Mouse (Mus musculus) left cerebral cortex, adult 18-20 months (tissue): ENCODE results near the gene Ccdc115. TPM values are rescaled to one million over a fixed set of nuclear protein-coding genes. Genes with fewer than 3 reads are reported as not detected.

ENCODE experiments used
- DNase-seq, 2 experiments: peaks; one replicate each; pipeline ENCODE4 v3.0.0; 2021 to 2022; ENCODE audit warnings: low spot score in 2 of 2, mixed read lengths in 1 of 2
- long read RNA-seq, 2 experiments: library from polyadenylated mRNA; stranded (forward); transcript quantifications; one replicate each; pipeline ENCODE4 v2.0.0; 2021
- total RNA-seq, 2 experiments: library from RNA; stranded (reverse); gene quantifications; 2 replicates each; pipeline ENCODE4 v1.2.3; 2021

Ccdc115 gene
- 10 to 100 TPM; 12.9 to 15.9 TPM for total RNA-seq
- long read RNA-seq, experiment 1, transcript Ccdc115-201 (5 exons, 1,705 nt), result major isoform, 28 of 32 reads
- long read RNA-seq, experiment 1, partial matches to known transcripts, result 4 of 32 reads
- long read RNA-seq, experiment 1, other reads (novel, unspliced or antisense), result 0 of 32 reads
- long read RNA-seq, experiment 2, transcript Ccdc115-201 (5 exons, 1,705 nt), result major isoform, 24 of 25 reads
- long read RNA-seq, experiment 2, partial matches to known transcripts, result 1 of 25 reads
- long read RNA-seq, experiment 2, other reads (novel, unspliced or antisense), result 0 of 25 reads

GRCm38 (mm10) chr1:34439215-34439960, at the start of gene Ccdc115, which contains the start of gene Imp4:
Ccdc115 (minus strand) TSS chr1:34439672.
Imp4 (plus strand) TSS chr1:34439851.
- peak; percentile 94 for DNase-seq

DNA sequence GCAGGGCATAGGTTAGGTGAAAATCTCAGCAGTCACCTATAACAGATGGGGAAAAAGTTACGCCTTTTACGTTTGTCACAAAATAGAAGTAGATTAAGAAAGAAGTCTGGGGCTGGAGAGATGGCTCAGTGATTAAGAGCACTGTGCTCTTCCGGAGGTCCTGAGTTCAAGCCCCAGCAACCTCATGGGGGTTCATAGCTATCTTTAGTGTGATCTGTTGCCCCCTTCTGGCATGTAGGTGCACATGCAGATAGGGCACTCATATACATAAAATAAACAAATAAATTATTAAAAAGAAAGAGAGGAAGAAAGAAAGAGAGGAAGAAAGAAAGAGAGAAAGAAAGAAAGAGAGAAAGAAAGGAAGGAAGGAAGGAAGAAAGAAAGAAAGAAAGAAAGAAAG, 47.9 kb upstream of the Ccdc115 start:
- DNase-seq, result no peak

GRCm38 (mm10) chr1:34485461-34486188, 46.2 kb upstream of the Ccdc115 start:
- peak; percentile 56 to 60 for DNase-seq

DNA sequence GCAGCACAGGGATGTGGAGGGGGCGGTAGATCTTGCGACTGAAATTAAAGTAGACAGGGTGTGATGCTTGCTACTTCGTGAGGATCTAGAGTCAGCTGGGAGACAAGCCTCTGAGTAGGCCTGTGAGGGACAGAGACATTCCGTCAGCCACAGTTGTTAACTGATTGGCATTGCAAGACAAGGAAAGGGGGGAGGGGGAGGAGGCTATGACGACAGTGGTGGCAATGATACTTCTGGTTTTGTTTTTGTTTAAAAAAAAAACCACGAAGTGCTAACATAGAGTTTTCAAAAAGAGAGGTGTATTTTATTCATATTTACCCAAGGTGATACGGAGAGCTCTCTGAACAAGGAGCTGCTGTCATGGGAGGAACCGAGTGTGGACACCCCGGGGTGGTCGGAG, 45.0 kb upstream of the Ccdc115 start:
- no peak for DNase-seq

GRCm38 (mm10) chr1:34481920-34482669, 42.6 kb upstream of the Ccdc115 start:
- no peak for DNase-seq

- no peak for DNase-seq
These were observed 41.3 kb upstream of the Ccdc115 start for GRCm38 (mm10) chr1:34480801-34481200.

DNA sequence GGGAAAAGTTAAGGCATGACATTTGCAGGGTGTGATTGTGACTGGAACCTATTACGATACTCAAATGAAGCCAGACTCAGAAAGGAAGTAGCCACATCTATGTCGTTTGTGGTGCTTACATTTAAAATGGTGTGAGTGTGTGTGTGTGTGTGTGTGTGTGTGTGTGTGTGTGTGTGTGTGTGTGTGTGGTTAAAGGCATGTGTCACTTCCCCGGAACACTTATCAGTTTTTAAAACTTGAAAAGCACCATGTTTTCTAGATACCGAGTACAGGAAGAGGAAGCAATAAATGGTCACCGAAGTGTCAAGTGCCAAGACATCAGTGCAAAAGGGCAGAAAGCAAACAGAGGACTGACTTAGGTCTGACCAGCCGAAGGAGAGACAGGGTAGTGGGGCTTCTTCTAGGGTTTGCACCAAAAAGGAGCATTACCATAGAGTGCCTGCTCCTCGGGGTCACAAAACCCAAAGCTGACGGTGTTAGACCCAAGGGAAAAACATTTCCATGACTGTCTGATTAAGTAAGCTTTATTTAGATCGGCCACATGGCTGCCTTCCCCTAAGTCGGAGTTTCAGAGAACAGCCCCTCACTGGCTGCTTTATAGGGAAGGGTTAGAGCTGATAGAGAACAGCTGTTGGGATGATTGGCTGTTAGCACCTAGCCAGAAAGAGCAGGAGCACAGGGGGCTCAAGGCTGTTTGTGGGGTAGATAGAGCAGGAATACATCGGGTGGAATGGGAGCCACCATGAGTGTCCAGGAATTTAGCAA, 39.6 kb upstream of the Ccdc115 start:
- DNase-seq, result no peak

DNA sequence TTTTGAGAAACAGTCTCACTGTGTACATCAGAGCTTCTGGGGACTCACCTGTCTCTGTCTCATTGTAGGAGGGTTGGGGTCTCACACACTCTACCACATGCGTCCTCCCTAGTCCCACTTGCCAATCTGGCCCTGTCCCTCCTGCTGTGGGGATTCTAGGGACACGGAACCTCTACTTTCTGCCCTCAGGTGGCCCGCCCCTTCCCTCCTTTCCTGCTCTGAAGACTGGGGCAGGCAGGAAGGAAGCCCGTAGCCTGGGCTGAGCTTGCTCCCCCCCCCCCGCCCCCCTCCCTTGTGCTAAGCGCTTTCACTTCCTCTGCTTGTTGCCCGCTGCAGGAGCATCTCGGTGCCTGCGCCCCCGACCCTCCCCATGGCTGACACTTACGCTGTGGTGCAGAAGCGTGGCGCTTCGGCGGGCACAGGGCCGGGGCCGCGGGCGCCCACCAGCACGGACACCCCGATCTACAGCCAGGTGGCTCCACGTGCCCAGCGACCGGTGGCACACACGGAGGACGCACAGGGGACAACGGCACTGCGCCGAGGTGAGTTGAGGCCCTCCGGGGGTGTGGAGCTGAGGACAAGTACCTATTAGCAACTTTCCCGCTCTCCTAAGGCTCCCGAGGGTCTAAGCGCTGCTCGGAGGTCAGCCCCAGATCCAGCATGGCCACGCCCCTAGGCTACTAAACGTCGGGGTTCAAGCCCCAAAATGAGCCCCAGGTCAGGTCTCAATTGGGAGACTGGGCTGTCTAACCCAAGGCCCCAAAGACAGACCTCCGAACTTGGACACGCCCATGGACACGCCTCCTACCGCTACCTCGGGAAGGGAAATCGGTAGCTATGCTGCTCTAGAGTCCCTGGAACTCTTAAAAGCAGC, 33.2 kb upstream of the Ccdc115 start:
- no peak for DNase-seq

DNA sequence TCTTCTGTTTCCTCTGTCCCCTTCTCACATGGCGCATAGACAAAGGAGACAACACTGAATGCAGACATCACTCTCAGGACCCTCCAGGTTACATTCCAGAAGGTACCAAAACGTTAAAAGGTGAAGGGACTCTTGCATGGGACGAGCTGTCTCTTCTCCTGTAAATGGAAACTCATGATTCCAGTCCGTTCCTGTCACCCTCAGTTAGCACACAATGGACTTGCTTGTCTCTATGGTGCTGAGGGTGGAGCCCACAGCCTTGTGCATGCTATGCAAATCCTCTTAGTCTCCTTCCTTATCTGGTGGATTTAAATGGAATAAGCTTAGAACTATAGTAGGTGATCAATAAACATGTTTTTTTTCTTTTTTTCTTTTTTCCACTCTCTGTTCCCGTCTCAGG, 30.3 kb upstream of the Ccdc115 start:
- no peak for DNase-seq

GRCm38 (mm10) chr1:34468500-34468899, 29.0 kb upstream of the Ccdc115 start:
- no peak for DNase-seq

DNA sequence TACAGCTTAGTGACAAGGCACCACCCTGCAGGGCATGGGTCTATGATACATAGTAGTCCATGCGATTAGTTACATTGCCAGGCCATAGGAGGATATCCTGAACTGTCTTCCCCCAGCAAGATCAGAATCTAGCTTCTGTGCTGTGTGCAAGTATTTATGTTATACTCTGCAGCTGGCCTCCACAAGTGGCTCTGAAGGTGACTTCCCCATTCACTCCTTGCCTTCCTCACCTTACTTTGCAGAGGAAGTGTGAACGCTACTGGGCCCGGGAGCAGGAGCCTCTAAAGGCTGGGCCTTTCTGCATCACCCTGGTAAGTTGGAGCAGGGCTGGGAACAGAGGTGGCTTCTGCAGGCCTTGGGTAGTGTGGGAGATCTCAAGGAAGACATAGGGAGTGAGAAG, 28.6 kb upstream of the Ccdc115 start:
- DNase-seq, result no peak

DNA sequence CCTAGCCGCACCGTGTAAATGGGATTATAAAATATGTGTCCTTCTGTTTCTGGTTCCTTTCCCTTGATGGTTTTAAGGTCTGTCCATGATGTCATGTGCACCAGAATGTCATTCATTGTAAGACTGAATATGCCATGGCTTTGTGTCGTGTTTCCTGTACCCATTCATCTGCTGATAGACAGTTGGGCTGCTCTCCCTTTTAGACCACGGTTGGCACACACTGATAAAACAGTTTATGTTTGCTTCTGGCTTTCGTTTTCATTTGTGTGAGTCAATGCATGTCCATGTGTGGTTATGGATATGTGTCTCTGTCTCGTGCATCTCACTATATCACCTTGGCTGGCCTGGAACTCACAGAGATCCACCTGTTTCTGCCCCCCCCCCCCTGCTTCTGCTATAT, 26.0 kb upstream of the Ccdc115 start:
- DNase-seq, result no peak

DNA sequence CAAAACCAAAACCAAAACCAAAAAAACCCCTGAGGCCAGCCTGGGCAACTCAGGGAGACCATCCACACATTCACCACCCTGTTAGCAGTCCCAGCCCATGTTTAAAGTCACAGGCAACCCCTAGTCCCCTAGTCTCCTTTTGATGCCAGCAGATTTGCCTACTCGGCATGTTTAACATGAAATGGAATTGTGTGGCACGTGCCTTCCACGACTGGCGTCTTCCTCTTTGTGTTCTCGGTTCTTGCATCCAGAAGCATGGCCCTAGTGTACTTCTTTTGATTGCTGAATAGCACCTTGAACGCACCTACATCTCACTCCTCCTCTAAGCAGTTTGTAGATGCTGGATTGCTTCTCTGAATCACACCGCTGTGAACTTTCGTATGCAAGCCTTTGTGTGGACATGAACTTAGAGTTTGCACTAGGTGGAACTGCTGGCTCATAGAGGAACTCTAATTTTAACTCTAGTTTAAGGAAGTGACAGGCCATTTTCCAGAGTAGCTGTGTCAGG, 24.9 kb upstream of the Ccdc115 start:
- no peak for DNase-seq

- DNase-seq, result peak; percentile 63 to 64
These were observed 23.3 kb upstream of the Ccdc115 start for GRCm38 (mm10) chr1:34462766-34463165.

DNA sequence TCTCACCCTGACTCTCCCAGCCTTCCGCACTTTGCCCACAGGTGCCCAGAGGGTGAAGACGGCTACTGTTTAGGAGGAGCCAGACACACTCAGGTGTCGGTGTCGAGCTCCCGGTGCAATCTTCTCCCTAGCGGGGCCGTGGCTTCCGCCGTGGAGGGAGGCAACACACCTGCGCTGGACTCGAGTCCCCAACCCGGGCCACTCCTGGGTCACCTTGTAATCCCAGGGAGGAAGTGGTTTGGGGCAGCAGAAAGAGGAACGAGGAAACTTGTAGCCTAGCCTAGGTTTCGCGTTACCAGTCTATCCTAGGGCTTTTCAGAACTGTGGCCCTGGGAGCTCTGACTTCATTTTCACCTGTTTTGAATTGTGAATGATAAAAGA, 20.6 kb upstream of the Ccdc115 start:
- no peak for DNase-seq

- DNase-seq, result peak; percentile 88 to 91
These were observed 20.0 kb upstream of the Ccdc115 start, which contains the start of gene Ptpn18 for GRCm38 (mm10) chr1:34459284-34460060. Ptpn18 (plus strand) TSS chr1:34459762.

GRCm38 (mm10) chr1:34458431-34458830, 19.0 kb upstream of the Ccdc115 start:
- no peak for DNase-seq

DNA sequence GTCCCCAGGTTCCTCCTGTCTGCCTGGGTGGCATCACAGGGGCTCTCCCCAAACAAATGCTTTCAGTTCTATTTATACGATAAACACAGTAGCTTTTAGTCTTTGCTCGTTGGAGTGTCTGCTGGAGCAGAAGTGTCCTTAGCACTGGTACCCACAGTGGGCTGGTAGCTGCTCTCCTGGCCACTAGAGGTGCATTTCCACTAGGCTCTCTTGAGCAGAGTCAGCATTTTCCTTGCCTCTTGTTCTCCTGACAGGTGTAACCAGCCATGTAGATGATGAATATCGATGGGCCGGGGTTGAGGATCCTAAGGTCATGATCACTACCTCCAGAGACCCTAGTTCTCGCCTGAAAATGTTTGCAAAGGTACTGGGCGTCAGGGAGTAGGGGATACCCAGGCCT, 3.7 kb upstream of the Ccdc115 start:
- no peak for DNase-seq
